Mouse (Mus musculus) gastrocnemius, adult 2 months (tissue): ENCODE measurements around the gene Slc16a9. TPM values are rescaled to one million over a fixed set of nuclear protein-coding genes. Genes with fewer than 3 reads are reported as not detected.

ENCODE experiments used
- DNase-seq: peaks from one replicate; pipeline ENCODE4 v3.0.0; 2022
- H3K27ac ChIP-seq: fragments of 200-600 bp; 2 replicates; pipeline ENCODE4 v1.8.1; 2022; ENCODE audit warnings: mild to moderate bottlenecking
- H3K4me3 ChIP-seq: fragments of 200-600 bp; 2 replicates; pipeline ENCODE4 v1.8.1; 2022; ENCODE audit warnings: mild to moderate bottlenecking, moderate library complexity
- CTCF ChIP-seq: fragments of 200-600 bp; IDR thresholded peaks from 2 replicates; pipeline ENCODE4 v1.8.1; 2022; ENCODE audit warnings: antibody characterized with exemption, mild to moderate bottlenecking, moderate library complexity
- intact Hi-C: fragments of 180-260 bp; cut with DNase I; formaldehyde crosslinking; loops from one replicate; pipeline ENCODE4 v1.15.1; 2025
- total RNA-seq, 2 experiments: library from RNA; stranded (reverse); gene quantifications; 2 replicates each; pipeline ENCODE4 v1.2.3; 2021

Gene Slc16a9
- total RNA-seq, 2 experiments from 2014 or later = 5.0 to 9.6 TPM

DNA sequence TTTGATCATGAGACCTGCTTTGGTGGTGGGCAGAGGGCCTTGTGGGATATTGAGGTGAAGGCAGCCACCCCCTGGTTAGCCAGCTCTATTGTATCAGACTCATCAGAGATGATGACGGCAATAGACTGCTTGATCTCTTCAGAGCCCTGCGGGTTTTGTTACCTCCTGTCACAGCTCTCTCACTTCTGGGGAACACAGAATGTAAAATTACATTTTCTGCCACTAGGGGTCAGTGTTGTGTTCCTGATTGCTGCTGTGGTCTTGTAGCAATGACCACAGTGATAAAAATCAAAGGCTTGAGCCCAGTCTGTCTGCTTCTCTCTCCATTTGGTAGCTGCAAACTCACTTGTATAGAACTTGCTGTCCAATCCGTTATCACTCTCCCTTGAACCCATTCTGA, 73.7 kb downstream of the Slc16a9 start:
- no peak for DNase-seq
- intact Hi-C loops = loop anchor here (1.0 to 5.0 kb wide), 2 partner anchors 245 to 644 kb away; no protein-coding TSS in a partner anchor
- Histone ChIP-seq H3K27ac (no peak overlapping the region), H3K4me3 (no peak overlapping the region)
- peak; percentile 89 for TF ChIP-seq CTCF

DNA sequence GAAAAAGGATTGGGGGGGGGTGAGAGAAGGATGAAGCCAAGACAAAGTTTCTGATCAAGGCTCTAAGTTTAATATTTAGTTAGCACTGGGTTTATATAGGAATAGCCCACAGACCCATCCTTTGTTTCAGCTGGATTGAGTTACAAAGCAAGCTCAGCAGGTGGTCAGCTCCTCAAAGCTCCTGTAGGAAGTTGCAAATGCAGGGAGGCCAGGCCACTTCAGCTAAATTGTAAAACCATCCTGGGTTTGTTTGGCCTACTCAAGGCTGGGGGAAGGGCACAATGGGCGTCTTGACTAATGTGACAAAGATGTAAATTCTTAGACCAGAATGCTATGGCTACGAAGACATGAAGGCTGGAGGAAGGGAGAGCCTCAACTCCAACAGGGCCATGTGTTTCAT, 80.6 kb downstream of the Slc16a9 start:
- DNase-seq = no peak
- intact Hi-C loops = no loop called here
- H3K27ac ChIP-seq = no peak overlapping the region
- no peak for TF ChIP-seq CTCF
- H3K4me3 ChIP-seq = no peak overlapping the region

DNA sequence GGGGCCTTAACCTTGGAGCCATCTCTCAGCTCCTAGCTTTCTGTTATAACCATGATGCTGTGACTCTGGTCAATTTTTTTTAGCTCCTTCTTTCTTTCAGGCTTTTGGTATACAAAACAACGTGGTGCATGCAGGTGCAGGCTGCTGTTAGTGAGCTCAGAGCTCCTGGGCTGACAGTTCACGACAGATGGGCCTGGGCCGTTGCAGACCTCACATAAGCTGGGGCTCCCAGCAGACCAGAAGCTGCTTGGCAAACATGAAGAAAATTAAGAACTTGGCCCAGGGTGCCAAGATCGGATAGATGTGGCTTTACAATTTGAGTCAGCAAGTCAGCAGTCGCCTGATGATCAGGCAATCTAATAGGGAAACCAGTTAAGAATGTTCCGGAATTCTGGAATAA, 82.4 kb downstream of the Slc16a9 start:
- Histone ChIP-seq H3K4me3 (no peak overlapping the region), H3K27ac (no peak overlapping the region)
- no peak for DNase-seq
- TF ChIP-seq CTCF = no peak
- intact Hi-C loops = no loop called here

DNA sequence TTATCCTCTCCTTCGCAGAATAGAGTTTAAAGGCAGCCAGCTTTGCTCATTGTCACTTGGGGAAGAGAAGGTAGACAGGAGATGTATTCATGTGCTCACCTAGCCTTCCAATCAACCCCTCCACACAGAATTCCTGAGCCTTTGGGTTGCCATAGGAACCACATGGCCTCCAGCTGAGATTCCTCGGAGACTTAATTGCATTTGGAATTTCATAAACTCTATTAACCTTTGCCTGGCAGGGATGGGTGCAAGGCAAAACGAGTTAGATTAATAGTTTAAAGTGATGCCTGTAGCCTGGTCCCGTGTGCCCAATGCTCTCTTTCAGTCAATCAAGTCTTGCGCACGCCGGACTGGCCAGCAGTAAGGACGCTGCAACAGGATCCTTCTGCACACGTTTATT, 83.2 kb downstream of the Slc16a9 start:
- intact Hi-C loops = no loop called here
- no peak for TF ChIP-seq CTCF
- no peak overlapping the region for H3K4me3 ChIP-seq
- DNase-seq = no peak
- no peak overlapping the region for H3K27ac ChIP-seq

Other genes starting within 250 kb of the Slc16a9 start
- 100 to 1,000 TPM in 1 of 2 experiments, 10 to 100 TPM in 1; 94.2 to 115 TPM for gene Ccdc6, start 148.0 kb upstream of the Slc16a9 start, total RNA-seq
- 100 to 1,000 TPM; 201 to 276 TPM for gene Mrln, start 40.4 kb upstream of the Slc16a9 start, total RNA-seq
- gene Fam13c, start 195.4 kb downstream of the Slc16a9 start, total RNA-seq = 1 to 10 TPM; 5.2 to 7.0 TPM